Mouse (Mus musculus) CD4-positive, CD25-positive, alpha-beta regulatory T cell (primary cell): ENCODE results near the gene Map3k9. TPM values are rescaled to one million over a fixed set of nuclear protein-coding genes. Genes with fewer than 3 reads are reported as not detected.

Experiments
- polyA plus RNA-seq: library from polyadenylated mRNA; unstranded; fragments of 100-300 nt; shearing (Covaris generic); gene quantifications from one replicate; pipeline ENCODE4 v1.2.1, GENCODE M21; 2017

Gene Map3k9
- 1.4 TPM for polyA plus RNA-seq

GRCm38 (mm10) chr12:81781105-81781909 lies at the start of gene Map3k9:
Map3k9 (minus strand) TSS chr12:81781175.

Other genes with a start within 250 kb of the Map3k9 start
- 12.1 TPM for gene Gm20498, start 248.3 kb downstream of the Map3k9 start, polyA plus RNA-seq
- 49.9 TPM for gene Synj2bp, start 248.3 kb downstream of the Map3k9 start, polyA plus RNA-seq
- gene Adam21, start 212.7 kb downstream of the Map3k9 start, polyA plus RNA-seq = 0.20 TPM
- gene Med6, start 186.2 kb downstream of the Map3k9 start, polyA plus RNA-seq = 26.2 TPM
- 0.05 TPM for gene Ttc9, start 149.9 kb downstream of the Map3k9 start, polyA plus RNA-seq
- 11.9 TPM for gene Pcnx, start 78.8 kb upstream of the Map3k9 start, polyA plus RNA-seq